Mouse (Mus musculus): ENCODE data around the gene Mustn1.
A peak's percentile ranks its signal among the peaks of the same experiment; 100 is the strongest.

Mustn1 gene

GRCm38 (mm10) chr14:30880811-30881717 is 2.1 kb downstream of the Mustn1 start:
- DNase-seq = peak; percentile 71 to 78

GRCm38 (mm10) chr14:30881718-30882108 is 2.7 kb downstream of the Mustn1 start:
- DNase-seq = peak; percentile 27 to 36

DNA sequence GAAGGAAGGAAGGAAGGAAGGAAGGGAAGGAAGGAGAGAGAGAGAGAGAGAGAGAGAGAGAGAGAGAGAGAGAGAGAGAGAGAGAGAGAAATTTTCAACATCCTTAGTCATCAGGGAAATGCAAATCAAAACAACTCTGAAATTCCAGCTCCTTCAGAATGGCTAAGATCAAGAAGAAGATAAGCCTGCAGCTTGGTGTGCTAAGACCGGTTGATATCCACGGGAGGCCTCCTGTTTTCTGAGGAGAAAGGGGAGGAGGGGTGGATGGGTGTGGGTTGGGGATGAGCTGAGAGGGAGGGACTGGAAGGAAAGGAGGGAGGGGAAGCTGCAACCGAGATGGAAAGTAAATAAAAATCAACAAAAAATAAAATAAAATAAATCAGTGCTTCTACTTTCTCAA is 6.3 kb downstream of the Mustn1 start:
- DNase-seq = no peak

GRCm38 (mm10) chr14:30886204-30886603 is 7.2 kb downstream of the Mustn1 start, which contains the start of gene Itih4:
TSS of gene Itih4 (plus strand) at chr14:30886476.
- DNase-seq = no peak

DNA sequence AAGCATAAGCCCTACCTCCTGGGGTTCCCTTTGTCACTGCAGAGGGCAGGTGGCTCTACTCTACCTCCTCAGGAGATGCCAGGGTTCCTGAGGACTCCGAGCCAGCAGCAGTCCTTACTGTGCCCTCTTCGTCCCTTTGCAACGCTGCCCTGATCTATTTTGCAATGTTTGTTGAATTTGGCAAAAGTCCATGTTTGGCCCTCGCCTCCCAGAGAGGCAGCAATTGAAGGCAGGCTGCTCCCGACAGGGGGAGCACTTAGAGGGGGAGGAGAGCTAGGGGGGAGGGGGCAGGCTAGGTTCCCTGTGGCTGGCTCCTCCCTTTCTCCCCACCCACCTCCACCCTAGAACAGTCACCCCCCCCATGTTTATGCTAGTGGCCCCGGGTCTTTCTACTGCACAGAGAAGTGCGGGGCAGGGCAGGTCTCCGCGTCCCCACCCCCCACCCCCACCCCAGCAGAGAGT is 9.3 kb downstream of the Mustn1 start:
- peak; percentile 49 to 59 for DNase-seq

DNA sequence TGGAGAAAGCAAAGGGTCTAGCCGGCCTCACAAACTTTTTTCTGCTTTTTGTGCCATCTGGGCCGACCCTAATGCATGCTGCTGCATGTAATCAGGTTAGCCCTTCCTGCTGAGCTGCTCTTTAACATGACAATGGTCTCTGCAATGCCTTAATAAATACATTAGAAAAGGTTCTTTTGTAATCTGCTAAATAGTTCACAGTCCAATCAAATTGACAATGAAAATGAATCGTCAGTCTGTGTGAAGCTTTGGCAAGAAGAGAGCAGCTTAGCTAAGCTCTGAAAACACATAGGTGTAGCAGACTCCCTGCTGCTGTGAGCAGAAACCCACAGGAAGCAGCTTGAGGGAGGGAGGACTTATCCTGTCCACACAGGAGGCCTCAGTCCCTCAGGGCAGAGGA is 21.0 kb downstream of the Mustn1 start:
- DNase-seq = no peak

DNA sequence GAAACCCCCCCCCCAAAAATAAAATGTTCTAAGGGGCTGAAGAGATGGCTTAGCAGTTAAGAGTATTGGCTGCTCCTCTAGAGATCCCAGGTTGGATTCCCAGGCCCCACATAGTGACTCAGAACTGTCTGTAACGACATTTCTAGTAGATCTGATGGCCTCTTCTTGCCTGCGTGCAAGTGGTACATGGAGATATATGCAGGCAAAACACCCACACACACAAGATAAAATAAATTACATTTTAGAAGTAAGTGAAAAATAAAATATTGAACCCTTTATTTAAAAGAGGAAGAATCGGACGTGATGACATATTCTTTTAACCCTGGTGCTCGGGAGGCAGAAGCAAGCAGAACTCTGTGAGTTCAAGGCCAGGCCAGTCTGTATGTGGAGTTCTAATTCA is 23.6 kb downstream of the Mustn1 start:
- DNase-seq = no peak

- DNase-seq = no peak
These were observed 24.0 kb downstream of the Mustn1 start for GRCm38 (mm10) chr14:30903036-30903435.

DNA sequence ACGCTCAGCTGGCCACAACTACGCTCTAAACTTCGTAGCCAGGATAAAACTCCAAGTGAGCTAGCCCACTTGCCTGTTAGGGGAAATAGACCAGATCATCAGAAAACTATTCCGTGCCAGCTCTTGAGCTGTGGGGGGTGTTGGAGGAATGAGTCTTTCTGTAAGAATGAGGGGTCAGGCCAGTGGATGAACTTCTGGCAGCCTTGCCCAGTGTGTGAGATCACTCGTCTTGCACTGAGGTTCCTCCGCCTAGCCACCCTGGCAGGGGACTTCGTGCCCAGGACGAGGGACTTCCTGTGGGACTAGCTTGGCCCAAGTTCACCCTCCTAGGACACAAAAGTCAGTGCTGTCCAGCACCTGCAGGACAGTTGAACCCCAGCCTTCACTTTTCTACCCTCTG is 25.3 kb downstream of the Mustn1 start:
- no peak for DNase-seq

DNA sequence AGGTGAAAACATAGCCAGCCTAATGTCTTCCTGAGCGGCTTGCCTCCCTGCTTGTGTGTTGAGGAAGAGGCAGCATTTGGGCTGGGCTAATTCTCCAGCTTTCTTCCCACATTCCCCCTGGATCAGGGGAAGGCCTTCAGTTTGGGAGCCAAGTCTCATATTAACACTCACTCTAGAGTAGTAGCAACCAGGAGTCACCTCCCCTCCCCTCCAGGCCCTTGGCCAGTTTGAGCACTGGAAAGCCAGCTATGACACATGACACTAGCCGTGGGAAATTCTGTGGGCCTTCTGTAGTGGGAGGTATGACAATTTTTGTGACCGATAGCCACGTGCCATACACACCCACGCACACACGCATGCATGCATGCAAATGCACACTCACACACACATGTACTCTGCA is 27.0 kb downstream of the Mustn1 start:
- no peak for DNase-seq

DNA sequence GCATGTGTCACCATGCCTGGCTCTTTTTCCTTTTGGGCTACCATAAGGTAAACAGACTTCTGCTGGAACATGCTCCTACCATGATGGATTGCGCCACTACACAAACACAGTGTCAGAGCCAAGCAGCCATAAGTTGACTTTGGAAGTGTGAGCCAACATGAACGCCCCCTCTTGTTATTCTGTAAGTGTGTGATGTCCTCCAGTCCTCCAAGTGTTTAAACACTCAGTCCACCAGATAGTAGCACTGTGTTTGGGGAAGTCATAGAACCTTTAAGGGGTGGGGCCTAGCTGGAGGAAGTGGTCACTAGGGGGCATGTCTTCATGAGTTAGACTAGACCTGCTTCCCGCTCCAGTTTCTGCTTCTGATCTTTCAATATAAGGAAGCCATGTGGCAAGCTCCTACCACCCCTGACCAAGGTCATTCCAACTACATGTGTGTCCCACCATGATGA is 28.8 kb downstream of the Mustn1 start:
- no peak for DNase-seq

GRCm38 (mm10) chr14:30911141-30911540 is 32.1 kb downstream of the Mustn1 start:
- no peak for DNase-seq

GRCm38 (mm10) chr14:30912641-30913040 is 33.6 kb downstream of the Mustn1 start:
- DNase-seq = no peak

DNA sequence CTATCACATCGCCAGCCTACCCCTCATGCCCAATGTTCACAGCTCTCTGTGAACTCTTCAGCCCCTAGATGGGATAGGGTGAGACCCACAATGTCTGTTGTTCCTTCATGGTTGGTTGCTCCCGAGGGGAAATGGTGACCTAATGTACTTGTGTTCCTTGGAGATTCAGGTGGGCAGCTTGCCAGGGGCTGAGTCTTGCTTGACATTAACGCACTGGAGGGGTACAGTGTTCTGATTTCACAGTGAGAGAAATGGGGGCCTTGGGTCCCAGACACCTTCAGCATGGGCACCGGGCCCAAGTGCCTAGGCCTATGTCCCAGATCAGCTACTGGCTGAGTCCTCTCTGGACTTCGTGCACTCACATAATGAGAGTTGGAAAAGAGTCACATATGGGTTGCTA is 34.4 kb downstream of the Mustn1 start:
- DNase-seq = peak; percentile 30 to 33

DNA sequence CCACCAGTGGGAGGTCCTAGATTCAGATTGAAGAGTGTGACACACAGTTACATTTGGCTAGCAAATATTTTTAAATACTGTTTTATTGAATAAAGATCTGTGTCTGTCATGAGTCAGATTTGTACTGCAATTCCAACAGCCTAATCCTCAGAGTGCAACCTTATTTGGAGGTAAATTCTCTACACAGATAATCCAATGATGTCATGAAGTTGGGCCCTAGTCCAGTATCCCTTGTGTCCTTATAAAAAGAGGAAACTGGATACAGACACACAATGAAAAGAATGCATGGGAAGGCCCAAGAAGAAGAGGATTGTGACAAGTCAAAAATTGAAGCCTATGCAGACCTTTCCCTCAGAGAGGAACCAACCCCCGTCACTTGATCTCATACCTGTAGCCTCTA is 37.5 kb downstream of the Mustn1 start:
- DNase-seq = no peak

DNA sequence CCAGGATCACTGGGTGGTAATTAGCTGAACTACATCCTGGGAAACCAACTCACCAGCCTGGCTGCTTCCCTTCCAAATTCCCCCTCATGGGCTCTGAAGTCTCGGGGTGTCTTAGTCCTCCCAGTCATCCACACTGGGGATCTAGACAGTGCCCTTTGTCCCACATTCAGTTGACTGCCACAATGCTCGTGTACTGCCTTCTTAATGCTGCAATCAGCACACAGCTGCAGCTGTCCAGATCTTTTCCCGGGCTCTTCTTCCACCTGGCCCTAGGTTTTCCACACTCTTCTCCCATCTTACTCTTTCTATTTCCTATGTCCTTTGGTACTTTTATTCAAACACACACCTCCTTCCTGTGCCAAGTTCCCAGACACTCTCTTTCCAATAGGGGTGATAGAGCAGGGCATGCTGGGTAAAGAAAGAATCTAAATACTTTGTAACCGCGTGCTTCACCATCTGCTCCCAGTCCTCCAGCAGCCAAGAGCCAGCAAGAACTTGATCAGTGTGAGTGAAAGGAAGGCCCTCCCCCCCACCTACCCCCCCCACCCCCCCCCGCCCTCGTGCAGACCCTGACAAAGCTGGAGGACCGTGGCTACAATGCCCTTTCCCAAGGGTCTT is 43.2 kb downstream of the Mustn1 start:
- DNase-seq = peak in 1 of 2 experiments; percentile 35

- peak; percentile 47 to 58 for DNase-seq
These were observed 44.5 kb downstream of the Mustn1 start, which contains the start of gene Itih3 for GRCm38 (mm10) chr14:30923375-30924105. TSS of gene Itih3 (minus strand) at chr14:30923760.

DNA sequence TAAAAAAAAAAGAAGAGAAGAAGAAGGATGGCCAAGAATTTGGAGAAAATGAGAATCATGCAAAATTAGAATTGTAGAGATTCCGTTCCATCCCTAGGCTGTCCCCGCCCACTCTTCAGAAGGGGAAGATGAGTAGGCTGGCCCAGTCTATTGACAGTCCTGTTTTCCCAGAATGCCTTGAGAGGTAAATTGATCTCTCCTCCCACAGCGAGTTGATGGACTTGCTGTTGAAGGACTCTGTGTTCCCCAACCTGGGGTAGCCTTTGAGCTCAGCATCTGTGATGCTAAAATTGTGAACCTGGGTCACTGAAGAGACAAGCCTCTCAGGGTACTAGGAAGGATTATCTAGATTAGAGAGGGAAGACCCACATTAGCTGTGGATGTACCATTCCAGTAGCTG is 46.5 kb downstream of the Mustn1 start:
- DNase-seq = no peak

DNA sequence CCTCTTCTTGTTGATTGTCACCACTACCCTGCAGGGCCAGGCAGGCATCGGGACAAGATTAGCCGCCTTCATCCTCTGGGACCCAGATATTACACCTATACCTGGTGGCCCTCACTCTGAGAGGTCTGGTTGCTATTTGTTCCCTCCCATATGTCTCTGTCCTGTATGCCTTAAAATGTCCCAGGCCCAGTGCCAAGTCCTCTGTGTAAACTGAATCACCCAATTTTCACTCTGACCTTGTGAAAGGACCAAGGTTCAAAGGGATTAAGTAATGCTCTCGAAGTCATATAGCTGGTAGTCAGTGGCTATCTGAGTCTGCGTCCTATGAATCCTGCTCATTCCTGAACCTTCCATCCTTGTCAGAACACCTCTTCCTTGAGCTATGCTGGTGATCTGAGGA is 51.4 kb downstream of the Mustn1 start:
- no peak for DNase-seq

Measured in cerebellum, postnatal 10 days (tissue).